Mouse (Mus musculus) MEL (cell line): Measurements from ENCODE around the gene Kif20b. TPM values are rescaled to one million over a fixed set of nuclear protein-coding genes. Genes with fewer than 3 reads are reported as not detected.
A peak's percentile ranks its signal among the peaks of the same experiment; 100 is the strongest.

Experiments
- DNase-seq: peaks from one replicate; pipeline ENCODE4 v3.0.0; 2011; ENCODE audit warnings: low read depth, low spot score
- H3K27ac ChIP-seq: 2 replicates; pipeline ENCODE4 v1.5.1; 2012; ENCODE audit warnings: low read depth, mild to moderate bottlenecking, control low read depth, low read length, moderate library complexity; ENCODE audit not compliant: control insufficient read depth
- H3K27me3 ChIP-seq, 2 experiments: fragments of 150-350 bp in 1 of 2; sonication (generic) in 1 of 2; 2 replicates each; pipeline ENCODE4 v1.6.1; 2012; ENCODE audit warnings: low read length in 2 of 2, mild to moderate bottlenecking in 2 of 2, improper control_type of control experiment in 1 of 2, moderate library complexity in 1 of 2; ENCODE audit not compliant: insufficient read depth in 2 of 2, control insufficient read depth in 1 of 2
- H3K36me3 ChIP-seq, 2 experiments: 2 replicates each; pipeline ENCODE4 v1.6.1; 2012 to 2014; ENCODE audit warnings: low read length in 2 of 2, improper control_type of control experiment in 1 of 2, inconsistent platforms in 1 of 2, mild to moderate bottlenecking in 1 of 2; ENCODE audit not compliant: insufficient read depth in 2 of 2, control insufficient read depth in 1 of 2
- H3K4me1 ChIP-seq, 2 experiments: fragments of 150-350 bp in 1 of 2; sonication (generic) in 1 of 2; 2 replicates each; pipeline ENCODE4 v1.6.1; 2012; ENCODE audit warnings: low read length in 2 of 2, improper control_type of control experiment in 1 of 2, mild to moderate bottlenecking in 1 of 2; ENCODE audit not compliant: insufficient read depth in 2 of 2, control insufficient read depth in 1 of 2
- H3K4me3 ChIP-seq, 2 experiments: fragments of 150-350 bp in 1 of 2; sonication (generic) in 1 of 2; 2 replicates each; pipeline ENCODE4 v1.5.1; 2012; ENCODE audit warnings: low read depth in 2 of 2, low read length in 2 of 2, mild to moderate bottlenecking in 2 of 2, moderate library complexity in 2 of 2, control low read depth in 1 of 2, improper control_type of control experiment in 1 of 2; ENCODE audit not compliant: control insufficient read depth in 1 of 2, insufficient read depth in 1 of 2
- H3K79me2 ChIP-seq: 2 replicates; pipeline ENCODE4 v1.6.1; 2012; ENCODE audit warnings: mild to moderate bottlenecking, low read length, moderate library complexity; ENCODE audit not compliant: control insufficient read depth, poor library complexity, insufficient read depth
- H3K9ac ChIP-seq: 2 replicates; pipeline ENCODE4 v1.6.1; 2012; ENCODE audit warnings: low read depth, mild to moderate bottlenecking, control low read depth, low read length, moderate library complexity; ENCODE audit not compliant: control insufficient read depth, poor library complexity, severe bottlenecking
- H3K9me3 ChIP-seq: fragments of 150-350 bp; sonication (generic); replicated peaks from 2 replicates; pipeline ENCODE4 v1.6.1; 2012; ENCODE audit warnings: mild to moderate bottlenecking, low read length, improper control_type of control experiment, moderate library complexity; ENCODE audit not compliant: insufficient read depth
- BHLHE40 ChIP-seq: IDR thresholded peaks from 2 replicates; pipeline ENCODE4 v1.6.1; 2012; ENCODE audit warnings: low read depth, mild to moderate bottlenecking, inconsistent platforms, low read length, improper control_type of control experiment, borderline replicate concordance
- CHD1 ChIP-seq: IDR thresholded peaks from 2 replicates; pipeline ENCODE4 v1.6.1; 2012; ENCODE audit warnings: low read depth, mild to moderate bottlenecking, inconsistent platforms, low read length, improper control_type of control experiment
- CHD2 ChIP-seq: IDR thresholded peaks from 2 replicates; pipeline ENCODE4 v1.6.1; 2011; ENCODE audit warnings: low read length, improper control_type of control experiment
- CTCF ChIP-seq, 3 experiments: IDR thresholded peaks in 2 of 3; conservative IDR thresholded peaks in 1 of 3; 2 replicates each; pipeline ENCODE4 v1.5.1; 2011 to 2012; ENCODE audit warnings: low read length in 3 of 3, low read depth in 2 of 3, mild to moderate bottlenecking in 2 of 3, improper control_type of control experiment in 1 of 3, inconsistent platforms in 1 of 3, mixed read lengths in 1 of 3, moderate library complexity in 1 of 3; ENCODE audit not compliant: control insufficient read depth in 1 of 3, insufficient read depth in 1 of 3, poor library complexity in 1 of 3, severe bottlenecking in 1 of 3
- E2F4 ChIP-seq: IDR thresholded peaks from 2 replicates; pipeline ENCODE4 v1.6.1; 2011; ENCODE audit warnings: low read depth, low read length, improper control_type of control experiment, borderline replicate concordance
- EP300 ChIP-seq, 2 experiments: IDR thresholded peaks; 2 replicates each; pipeline ENCODE4 v1.6.1; 2011; ENCODE audit warnings: improper control_type of control experiment in 2 of 2, low read length in 2 of 2, low read depth in 1 of 2, mild to moderate bottlenecking in 1 of 2
- ETS1 ChIP-seq: IDR thresholded peaks from 2 replicates; pipeline ENCODE4 v1.6.1; 2012; ENCODE audit warnings: low read depth, mild to moderate bottlenecking, inconsistent platforms, low read length, improper control_type of control experiment, moderate library complexity
- GABPA ChIP-seq: IDR thresholded peaks from 2 replicates; pipeline ENCODE4 v1.6.1; 2012; ENCODE audit warnings: low read depth, mild to moderate bottlenecking, inconsistent platforms, low read length, improper control_type of control experiment, moderate library complexity
- GATA1 ChIP-seq: IDR thresholded peaks from 2 replicates; pipeline ENCODE4 v1.6.1; 2011; ENCODE audit warnings: low read depth, low read length, improper control_type of control experiment
- HCFC1 ChIP-seq: IDR thresholded peaks from 2 replicates; pipeline ENCODE4 v1.6.1; 2012; ENCODE audit warnings: low read depth, mild to moderate bottlenecking, inconsistent platforms, low read length, improper control_type of control experiment, moderate library complexity
- JUND ChIP-seq: IDR thresholded peaks from 2 replicates; pipeline ENCODE4 v1.6.1; 2011; ENCODE audit warnings: low read depth, mild to moderate bottlenecking, improper control_type of control experiment, low read length
- KAT2A ChIP-seq: conservative IDR thresholded peaks from 2 replicates; pipeline ENCODE4 v1.6.1; 2012; ENCODE audit warnings: low read depth, low read length, improper control_type of control experiment, inconsistent platforms
- MAFK ChIP-seq: IDR thresholded peaks from 2 replicates; pipeline ENCODE4 v1.6.1; 2011; ENCODE audit warnings: low read depth, mild to moderate bottlenecking, low read length, improper control_type of control experiment, borderline replicate concordance
- MAX ChIP-seq: IDR thresholded peaks from 2 replicates; pipeline ENCODE4 v1.6.1; 2011; ENCODE audit warnings: low read length, improper control_type of control experiment
- MAZ ChIP-seq: IDR thresholded peaks from 2 replicates; pipeline ENCODE4 v1.6.1; 2012; ENCODE audit warnings: low read depth, mild to moderate bottlenecking, inconsistent platforms, low read length, improper control_type of control experiment
- MEF2A ChIP-seq: IDR thresholded peaks from 2 replicates; pipeline ENCODE4 v1.6.1; 2014; ENCODE audit warnings: low read depth, mild to moderate bottlenecking, inconsistent platforms, low read length, improper control_type of control experiment; ENCODE audit not compliant: poor library complexity, insufficient replicate concordance, severe bottlenecking; ENCODE audit errors: extremely low read depth
- MXI1 ChIP-seq: IDR thresholded peaks from 2 replicates; pipeline ENCODE4 v1.6.1; 2011; ENCODE audit warnings: mild to moderate bottlenecking, low read depth, low read length, improper control_type of control experiment
- MYB ChIP-seq: IDR thresholded peaks from 2 replicates; pipeline ENCODE4 v1.6.1; 2011; ENCODE audit warnings: mild to moderate bottlenecking, low read depth, low read length, improper control_type of control experiment
- MYC ChIP-seq: IDR thresholded peaks from 2 replicates; pipeline ENCODE4 v1.6.1; 2011; ENCODE audit warnings: low read depth, mild to moderate bottlenecking, low read length, improper control_type of control experiment, moderate library complexity
- NELFE ChIP-seq: IDR thresholded peaks from 2 replicates; pipeline ENCODE4 v1.6.1; 2011; ENCODE audit warnings: low read depth, low read length, improper control_type of control experiment
- NRF1 ChIP-seq: IDR thresholded peaks from 2 replicates; pipeline ENCODE4 v1.6.1; 2014; ENCODE audit warnings: low read depth, mild to moderate bottlenecking, inconsistent platforms, low read length, improper control_type of control experiment, moderate library complexity; ENCODE audit not compliant: poor library complexity, insufficient read depth, severe bottlenecking
- POLR2A ChIP-seq, 2 experiments: IDR thresholded peaks; 2 replicates each; pipeline ENCODE4 v1.6.1; 2011 to 2012; ENCODE audit warnings: low read length in 2 of 2, mild to moderate bottlenecking in 2 of 2, control low read depth in 1 of 2, improper control_type of control experiment in 1 of 2, low read depth in 1 of 2, moderate library complexity in 1 of 2; ENCODE audit not compliant: control insufficient read depth in 1 of 2, insufficient read depth in 1 of 2, poor library complexity in 1 of 2
- POLR2AphosphoS5 ChIP-seq: IDR thresholded peaks from 2 replicates; pipeline ENCODE4 v1.6.1; 2012; ENCODE audit warnings: low read depth, borderline replicate concordance, mild to moderate bottlenecking, inconsistent platforms, low read length, moderate library complexity, mixed read lengths
- RAD21 ChIP-seq: IDR thresholded peaks from 2 replicates; pipeline ENCODE4 v1.6.1; 2011; ENCODE audit warnings: mild to moderate bottlenecking, low read depth, low read length, improper control_type of control experiment
- RCOR1 ChIP-seq: IDR thresholded peaks from 2 replicates; pipeline ENCODE4 v1.6.1; 2012; ENCODE audit warnings: low read depth, mild to moderate bottlenecking, inconsistent platforms, low read length, improper control_type of control experiment
- SIN3A ChIP-seq: IDR thresholded peaks from 2 replicates; pipeline ENCODE4 v1.6.1; 2012; ENCODE audit warnings: low read length, improper control_type of control experiment, inconsistent platforms
- TAL1 ChIP-seq: IDR thresholded peaks from 2 replicates; pipeline ENCODE4 v1.6.1; 2012; ENCODE audit warnings: mild to moderate bottlenecking, inconsistent platforms, low read length, moderate library complexity, mixed read lengths
- TBP ChIP-seq: IDR thresholded peaks from 2 replicates; pipeline ENCODE4 v1.8.0; 2011; ENCODE audit warnings: low read depth, low read length, improper control_type of control experiment
- TCF12 ChIP-seq: IDR thresholded peaks from 2 replicates; pipeline ENCODE4 v1.6.1; 2014; ENCODE audit warnings: low read depth, mild to moderate bottlenecking, inconsistent platforms, low read length, improper control_type of control experiment, moderate library complexity
- UBTF ChIP-seq: IDR thresholded peaks from 2 replicates; pipeline ENCODE4 v1.6.1; 2012; ENCODE audit warnings: low read depth, mild to moderate bottlenecking, inconsistent platforms, low read length, improper control_type of control experiment, moderate library complexity, borderline replicate concordance; ENCODE audit not compliant: insufficient read depth
- USF1 ChIP-seq: IDR thresholded peaks from 2 replicates; pipeline ENCODE4 v1.6.1; 2014; ENCODE audit warnings: low read depth, mild to moderate bottlenecking, inconsistent platforms, low read length, improper control_type of control experiment, moderate library complexity
- USF2 ChIP-seq, 2 experiments: IDR thresholded peaks; 2 replicates each; pipeline ENCODE4 v1.6.1; 2011 to 2012; ENCODE audit warnings: improper control_type of control experiment in 2 of 2, low read length in 2 of 2, borderline replicate concordance in 1 of 2, inconsistent platforms in 1 of 2, low read depth in 1 of 2, mild to moderate bottlenecking in 1 of 2; ENCODE audit not compliant: insufficient read depth in 1 of 2
- ZC3H11A ChIP-seq: IDR thresholded peaks from 2 replicates; pipeline ENCODE4 v1.6.1; 2012; ENCODE audit warnings: low read depth, mild to moderate bottlenecking, inconsistent platforms, low read length, improper control_type of control experiment
- ZKSCAN1 ChIP-seq: IDR thresholded peaks from 2 replicates; pipeline ENCODE4 v1.6.1; 2012; ENCODE audit warnings: low read depth, mild to moderate bottlenecking, inconsistent platforms, low read length, improper control_type of control experiment, moderate library complexity
- ZMIZ1 ChIP-seq: IDR thresholded peaks from 2 replicates; pipeline ENCODE4 v1.6.1; 2012; ENCODE audit warnings: low read depth, mild to moderate bottlenecking, inconsistent platforms, low read length, improper control_type of control experiment, moderate library complexity
- ZNF384 ChIP-seq: IDR thresholded peaks from 2 replicates; pipeline ENCODE4 v1.6.1; 2012; ENCODE audit warnings: low read depth, mild to moderate bottlenecking, inconsistent platforms, low read length, improper control_type of control experiment
- polyA plus RNA-seq, 2 experiments: library from polyadenylated mRNA; stranded (reverse) in 1 of 2; unstranded in 1 of 2; fragments of >175 nt in 1 of 2; fragments of >200 nt in 1 of 2; gene quantifications; 2 replicates each; pipeline versions ENCODE4 v1.2.1 to v1.2.4; 2012; ENCODE audit warnings: low replicate concordance in 2 of 2, low read depth in 1 of 2; ENCODE audit not compliant: insufficient read length in 2 of 2, insufficient read depth in 1 of 2, missing spikeins in 1 of 2
- total RNA-seq: library from RNA; depleted of rRNA; stranded (reverse); fragments of 300-350 nt; gene quantifications from 2 replicates; pipeline ENCODE4 v1.2.3, GENCODE M21; 2012

Gene Kif20b
- total and polyA plus RNA-seq, 3 experiments = 40.0 to 55.5 (median 41.6) TPM

DNA sequence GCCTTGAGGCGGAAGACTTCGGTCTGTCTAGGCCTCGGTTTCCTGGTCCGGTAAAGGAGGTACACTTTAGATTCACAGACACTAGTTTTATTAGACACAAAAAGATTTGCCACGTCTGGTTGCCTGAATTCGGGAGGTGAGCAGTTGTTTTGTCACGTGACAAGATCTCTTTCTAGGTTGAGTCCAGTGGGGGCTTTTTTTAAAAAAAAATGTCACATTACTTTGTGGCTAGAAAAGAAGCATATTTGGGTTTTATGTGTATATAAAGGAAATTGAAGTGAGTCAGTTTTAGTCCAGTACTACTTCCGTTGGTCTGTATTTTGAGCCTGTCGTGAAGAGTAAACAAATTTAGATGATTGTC, 422 bp downstream of the Kif20b start:
- Histone ChIP-seq H3K27me3 (no peaks in the 10 kb centered on the region), H3K4me3 (peak overlapping the region; percentile 87 to 98), H3K27ac (peak overlapping the region; percentile 85), H3K9me3 (no peaks in the 10 kb centered on the region), H3K9ac (peak overlapping the region; percentile 94), H3K36me3 (peaks cover 10 to 13% of the 10 kb centered on the region in 2 experiments), H3K79me2 (peaks cover 30% of the 10 kb centered on the region), H3K4me1 (peaks cover 3 to 6% of the 10 kb centered on the region in 2 experiments; a peak in 3 of 4 replicates)
- no peak for DNase-seq
- no peak for TF ChIP-seq GABPA
- TF ChIP-seq ETS1 = no peak
- TF ChIP-seq MYB = 0 out of 2 replicates have a peak, but pooled peaks have one; percentile 20
- TF ChIP-seq UBTF = no peak
- no peak for TF ChIP-seq RCOR1
- no peak for TF ChIP-seq NELFE
- no peak for TF ChIP-seq TCF12
- peak; percentile 53 for TF ChIP-seq MAX
- TF ChIP-seq SIN3A = no peak
- no peak for TF ChIP-seq GATA1
- peak; percentile 92 for TF ChIP-seq USF1
- no peak for TF ChIP-seq ZMIZ1
- no peak for TF ChIP-seq CTCF (IDR thresholded peaks at IDR 0.05 in 2 of 3, conservative IDR thresholded peaks at IDR 0.05 in 1 of 3; ENCODE audit: control insufficient read depth in 1 of 3, insufficient read depth in 1 of 3, low read depth in 2 of 3, low read length in 3 of 3, poor library complexity in 1 of 3, severe bottlenecking in 1 of 3)
- peak; percentile 67 for TF ChIP-seq ZNF384
- TF ChIP-seq MAFK = no peak
- TF ChIP-seq MXI1 = peak; percentile 46
- TF ChIP-seq HCFC1 = no peak
- no peak for TF ChIP-seq MEF2A
- no peak for TF ChIP-seq POLR2A (IDR thresholded peaks at IDR 0.05; ENCODE audit: control insufficient read depth in 1 of 2, insufficient read depth in 1 of 2, low read depth in 1 of 2, low read length in 2 of 2, poor library complexity in 1 of 2)
- TF ChIP-seq EP300 (IDR thresholded peaks at IDR 0.05; ENCODE audit: low read depth in 1 of 2, low read length in 2 of 2) = no peak
- TF ChIP-seq CHD1 = peak; percentile 92; the same call in 1 of the 2 replicates
- TF ChIP-seq BHLHE40 = peak; percentile 75; the same call in 1 of the 2 replicates
- no peak for TF ChIP-seq TBP
- TF ChIP-seq ZKSCAN1 = no peak
- no peak for TF ChIP-seq MAZ
- TF ChIP-seq E2F4 = no peak
- no peak for TF ChIP-seq CHD2
- TF ChIP-seq KAT2A = no peak
- no peak for TF ChIP-seq NRF1
- TF ChIP-seq MYC = peak; percentile 74
- TF ChIP-seq ZC3H11A = no peak
- no peak for TF ChIP-seq TAL1
- TF ChIP-seq RAD21 = no peak
- TF ChIP-seq JUND = no peak
- TF ChIP-seq USF2 (IDR thresholded peaks at IDR 0.05; ENCODE audit: borderline replicate concordance in 1 of 2, insufficient read depth in 1 of 2, low read depth in 1 of 2, low read length in 2 of 2) = peak in 1 of 2 experiments; percentile 64; a peak in 3 of 4 replicates
- TF ChIP-seq POLR2AphosphoS5 = no peak
